8 mouse cellular contexts compared by ENCODE assay signal in the genomic region with DNA sequence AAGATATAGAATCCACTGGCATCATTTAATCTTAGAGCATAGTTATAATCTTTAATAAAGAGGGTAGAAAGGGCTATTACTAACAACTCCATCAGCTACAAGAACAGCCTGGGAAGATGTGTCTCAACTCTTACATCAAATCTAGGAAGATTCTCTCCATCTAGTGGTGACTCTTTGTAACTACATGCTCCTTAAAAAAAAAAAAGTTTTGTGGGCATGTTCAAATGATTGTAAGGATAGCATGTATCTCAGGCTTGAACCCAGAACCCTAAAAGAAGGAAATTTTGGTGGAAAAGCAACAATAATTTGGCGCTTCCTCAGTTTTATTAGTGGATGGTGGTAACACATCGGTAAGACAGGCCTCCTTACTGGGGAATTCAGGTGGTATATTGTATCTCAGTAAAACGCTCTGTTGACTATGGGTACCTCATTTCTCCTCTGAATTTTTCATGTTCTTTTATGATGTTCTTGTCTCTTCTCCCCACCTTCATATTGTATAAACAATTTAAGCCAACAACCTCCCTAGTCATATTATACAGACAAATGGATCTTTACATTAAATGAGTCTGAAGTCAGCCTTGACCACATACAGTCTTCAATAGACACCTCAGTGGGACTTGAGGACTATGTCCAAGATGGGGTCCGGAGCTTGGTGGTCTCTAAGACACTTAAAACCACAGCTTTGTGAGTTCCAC. TPM values are rescaled to one million over a fixed set of nuclear protein-coding genes. Genes with fewer than 3 reads are reported as not detected.
A peak's percentile ranks its signal among the peaks of the same experiment; 100 is the strongest.
DNase-seq lines count a peak whose midpoint lies in the region; ATAC-seq and TF ChIP-seq lines count a peak whose summit lies in the region.

No protein-coding gene starts in this region.

- TF ChIP-seq CTCF in lung, postnatal 0 days (IDR thresholded peaks at IDR 0.05), result peak; percentile 73

- no peak overlapping the region for H3K9ac ChIP-seq in forebrain, embryonic 13.5 days
- H3K9ac ChIP-seq in lung, postnatal 0 days (replicated peaks; ENCODE audit: low read depth), result no peak overlapping the region

- H3K4me1 ChIP-seq in forebrain, embryonic 13.5 days, result no peaks in the 10 kb centered on the region
- no peaks in the 10 kb centered on the region for H3K4me1 ChIP-seq in forebrain, embryonic 10.5 days
- H3K4me1 ChIP-seq in lung, postnatal 0 days (ENCODE audit: insufficient read depth, low read depth, low read length), result no peaks in the 10 kb centered on the region

- no peak for DNase-seq in forebrain, embryonic 10.5 days (ENCODE audit: extremely low spot score, low spot score)
- DNase-seq in lung, postnatal 0 days (ENCODE audit: low spot score), result peak; percentile 81
- DNase-seq in lung, postnatal 10 days, result no peak
- peak; percentile 25 for DNase-seq in c-Kit-positive CD71-negative TER-119-negative erythroid progenitor cells, embryonic 14.5 days (ENCODE audit: low read depth)
- peak; percentile 20 for DNase-seq in retina, adult 2 months (ENCODE audit: low read depth, low spot score)
- no peak for DNase-seq in thymus, postnatal 14 days
- no peak for DNase-seq in spleen, postnatal 14 days (ENCODE audit: low spot score in 2 of 2)

- H3K4me3 ChIP-seq in forebrain, embryonic 13.5 days, result no peak overlapping the region
- H3K4me3 ChIP-seq in forebrain, embryonic 10.5 days, result no peak overlapping the region
- no peak overlapping the region for H3K4me3 ChIP-seq in lung, postnatal 0 days (ENCODE audit: low read depth, low read length)

- peak; percentile 25; the same call in 1 of the 2 replicates for ATAC-seq in forebrain, embryonic 13.5 days
- no peak for ATAC-seq in lung, postnatal 0 days

- WGBS in forebrain, embryonic 13.5 days, result 44% methylated on average over 4 of the region's 4 CpGs
- 47% methylated on average over 4 of the region's 4 CpGs for WGBS in forebrain, embryonic 10.5 days
- 36% methylated on average over 4 of the region's 4 CpGs for WGBS in lung, postnatal 0 days

- no peaks in the 10 kb centered on the region for H3K27me3 ChIP-seq in forebrain, embryonic 13.5 days
- no peaks in the 10 kb centered on the region for H3K27me3 ChIP-seq in forebrain, embryonic 10.5 days (ENCODE audit: poor library complexity, severe bottlenecking)
- no peaks in the 10 kb centered on the region for H3K27me3 ChIP-seq in lung, postnatal 0 days (replicated peaks; ENCODE audit: insufficient read depth, low read length)

- no peak for TF ChIP-seq EP300 in lung, postnatal 0 days (IDR thresholded peaks at IDR 0.05)

- no peaks in the 10 kb centered on the region for H3K36me3 ChIP-seq in forebrain, embryonic 13.5 days (ENCODE audit: poor library complexity, severe bottlenecking)
- no peaks in the 10 kb centered on the region for H3K36me3 ChIP-seq in forebrain, embryonic 10.5 days (replicated peaks)
- no peaks in the 10 kb centered on the region for H3K36me3 ChIP-seq in lung, postnatal 0 days (ENCODE audit: insufficient read depth, low read length)

- H3K27ac ChIP-seq in forebrain, embryonic 13.5 days, result no peak overlapping the region
- H3K27ac ChIP-seq in forebrain, embryonic 10.5 days, result no peak overlapping the region
- no peak overlapping the region for H3K27ac ChIP-seq in lung, postnatal 0 days (ENCODE audit: low read length)

- no peaks in the 10 kb centered on the region for H3K9me3 ChIP-seq in forebrain, embryonic 13.5 days (replicated peaks)
- no peaks in the 10 kb centered on the region for H3K9me3 ChIP-seq in forebrain, embryonic 10.5 days
- no peaks in the 10 kb centered on the region for H3K9me3 ChIP-seq in lung, postnatal 0 days (ENCODE audit: low read length)

- no peak overlapping the region for H3K4me2 ChIP-seq in forebrain, embryonic 13.5 days
- H3K4me2 ChIP-seq in lung, postnatal 0 days (replicated peaks; ENCODE audit: low read depth, low read length), result no peak overlapping the region

RNA-seq across cellular contexts. Expression of a gene that starts 40.4 kb away (rescaled TPM):
- 65.8 and 75.4 TPM in 2 replicates for polyA plus RNA-seq in forebrain, embryonic 13.5 days (2015; fragmentation: Nextera tagmentation; extraction: Ambion mirVana)
- polyA plus RNA-seq in forebrain, embryonic 10.5 days (2016; fragmentation: Nextera tagmentation; extraction: Ambion mirVana), result 90.9 and 94.6 TPM in 2 replicates
- polyA plus RNA-seq in lung, postnatal 0 days (2015; fragmentation: Nextera tagmentation; extraction: Ambion mirVana), result 15.1 and 16.5 TPM in 2 replicates

RNA-seq across cellular contexts. Expression of a gene that starts 40.4 kb away (rescaled TPM):
- 333 and 352 TPM in 2 replicates for polyA plus RNA-seq in forebrain, embryonic 13.5 days (2015; fragmentation: Nextera tagmentation; extraction: Ambion mirVana)
- 317 and 330 TPM in 2 replicates for polyA plus RNA-seq in forebrain, embryonic 10.5 days (2016; fragmentation: Nextera tagmentation; extraction: Ambion mirVana)
- 190 and 200 TPM in 2 replicates for polyA plus RNA-seq in lung, postnatal 0 days (2015; fragmentation: Nextera tagmentation; extraction: Ambion mirVana)

Comparison
In these comparisons a context has a peak if more than half of its experiments do, and no peak if none do; other contexts are left out.
1. DNase-seq: peak in lung, postnatal 0 days (single experiment), c-Kit-positive CD71-negative TER-119-negative erythroid progenitor cells, embryonic 14.5 days (single experiment) and retina, adult 2 months (single experiment); none in forebrain, embryonic 10.5 days (single experiment), lung, postnatal 10 days (single experiment), thymus, postnatal 14 days (single experiment) and spleen, postnatal 14 days (0 of 2).